Mouse (Mus musculus) cerebellum, adult 18-20 months (tissue): ENCODE measurements at regions not wholly inside any gene's neighbourhood (a gene's known extent, or its start where the extent isn't known, plus 50 kb on each side); places are given as distances from the start of the nearest gene placed in this dataset.

ENCODE experiments used
- DNase-seq, 2 experiments: peaks; one replicate each; pipeline ENCODE4 v3.0.0; 2021

DNA sequence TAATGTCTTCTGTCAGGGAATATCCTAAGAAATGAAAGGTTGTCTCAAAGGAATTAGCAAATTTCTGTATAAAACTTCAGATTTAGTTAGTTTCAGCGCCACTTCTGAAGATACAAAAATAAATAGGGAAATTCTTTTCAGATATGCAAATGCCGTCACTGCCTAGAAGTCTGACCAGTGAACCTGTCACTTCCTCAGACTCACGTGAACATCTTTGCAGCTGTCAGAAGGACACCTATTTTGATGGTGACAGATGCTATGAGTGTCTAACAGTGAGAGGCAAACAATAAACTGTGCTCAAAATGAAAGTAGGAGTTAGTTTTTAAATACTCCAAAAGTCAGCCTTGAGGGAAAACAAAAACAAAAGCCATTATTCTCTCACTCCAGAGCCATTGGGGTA, 57.5 kb upstream of the Igf1r start:
- no peak for DNase-seq

DNA sequence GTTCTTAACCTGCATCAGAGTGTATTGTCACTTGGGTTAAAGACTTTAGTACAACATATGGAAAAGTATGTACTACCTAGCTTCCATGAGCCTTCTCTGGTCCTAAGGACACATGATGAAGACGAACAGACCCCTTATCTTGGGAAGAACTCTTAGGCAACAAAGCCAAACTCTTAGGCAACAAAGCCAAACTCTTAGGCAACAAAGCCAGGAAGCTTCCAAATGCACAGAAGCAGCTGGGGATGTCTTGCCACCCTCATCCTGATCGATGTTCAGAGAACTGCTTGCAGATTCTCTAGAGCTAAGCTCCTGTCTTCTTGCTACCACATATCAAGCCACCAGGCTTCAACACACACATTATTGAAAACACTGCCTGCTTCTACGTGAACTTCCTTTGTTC, 59.7 kb upstream of the Igf1r start:
- no peak for DNase-seq

- no peak for DNase-seq
These were observed 69.6 kb upstream of the Igf1r start for GRCm38 (mm10) chr7:67883040-67883439.

- DNase-seq = no peak
These were observed 70.0 kb upstream of the Igf1r start for GRCm38 (mm10) chr7:67882606-67883005.

DNA sequence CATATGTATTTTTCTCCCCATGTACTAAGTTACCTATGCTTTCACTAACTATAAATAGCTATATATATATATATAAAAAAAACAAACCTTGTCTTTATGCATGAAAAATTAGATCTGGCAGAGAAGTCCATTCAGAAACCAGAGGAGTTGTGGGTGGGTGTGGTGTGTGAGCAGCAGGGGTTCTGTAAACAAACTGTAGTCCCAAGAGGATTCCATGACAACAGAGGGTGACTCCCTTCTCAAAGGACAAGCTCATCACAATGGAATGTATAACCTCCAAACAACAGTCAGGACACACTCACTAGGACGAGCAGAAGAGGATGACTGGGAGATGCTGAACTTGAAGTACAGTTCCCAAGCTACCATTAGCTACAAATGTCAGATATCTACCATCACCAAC, 74.4 kb upstream of the Igf1r start:
- DNase-seq = no peak

DNA sequence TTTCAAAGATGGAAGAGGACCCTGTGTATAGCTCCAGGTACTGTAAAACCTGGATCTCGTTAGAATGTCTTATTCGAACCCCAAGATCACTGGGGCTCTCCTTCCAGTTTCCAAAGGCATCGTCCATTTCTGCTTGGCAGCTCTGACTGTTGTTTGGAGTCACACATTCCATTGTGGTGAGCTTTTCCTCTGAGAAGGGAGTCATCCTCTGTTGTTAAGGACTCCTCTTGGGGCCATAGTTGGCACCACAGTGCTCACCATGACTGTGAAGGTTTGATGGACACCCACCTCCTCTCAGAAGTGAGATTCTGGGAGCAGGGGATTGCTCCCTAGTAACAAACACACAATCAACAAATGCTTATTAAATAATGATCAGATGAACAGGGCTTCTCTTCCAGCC, 75.0 kb upstream of the Igf1r start:
- no peak for DNase-seq

DNA sequence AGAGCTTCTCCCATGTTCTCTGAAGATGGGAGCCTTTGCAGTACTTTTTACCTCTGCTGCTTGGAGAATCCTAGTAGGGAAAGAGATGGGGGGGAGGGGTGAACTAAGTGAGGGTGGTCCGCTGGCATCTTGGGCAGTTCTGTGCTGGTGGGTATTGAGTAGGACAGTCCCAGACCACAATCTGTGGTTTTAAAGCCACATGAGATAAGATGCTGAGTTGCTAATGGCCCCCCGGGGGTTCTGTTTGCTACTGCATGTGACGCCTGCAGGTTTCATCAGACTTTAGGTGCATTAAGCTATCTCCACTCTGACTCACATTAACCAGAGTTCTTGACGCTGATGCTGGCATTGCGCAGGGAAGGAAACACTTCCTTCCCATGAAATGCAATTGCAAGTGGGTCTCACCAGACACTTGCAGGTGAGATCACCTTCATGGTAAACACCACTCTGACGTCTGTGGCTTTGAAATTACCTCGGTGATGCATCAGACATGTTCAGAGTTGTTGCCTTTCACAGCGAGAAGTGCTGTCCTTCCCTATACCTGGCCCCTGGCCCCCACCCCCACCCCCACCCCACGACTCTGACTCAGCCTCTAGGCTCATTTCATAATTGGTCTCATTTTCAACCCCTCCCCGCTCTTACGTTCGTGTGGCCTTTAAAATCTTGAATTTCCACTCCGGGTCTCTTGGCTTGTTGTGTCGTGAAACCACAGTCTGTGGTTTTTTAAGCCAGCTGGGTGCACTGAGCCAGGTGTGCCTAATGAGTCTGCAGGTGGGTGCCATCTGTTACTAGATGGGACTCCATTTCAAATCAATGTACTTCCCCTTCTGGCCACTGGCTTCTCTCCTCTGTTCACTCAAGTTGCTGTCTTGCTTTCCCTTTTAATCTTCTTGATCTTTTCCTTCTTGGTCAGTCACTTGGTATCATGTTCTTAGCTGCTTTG, 94.8 kb upstream of the Synm start:
- DNase-seq = no peak

GRCm38 (mm10) chr7:67852859-67853258, 93.3 kb upstream of the Synm start:
- no peak for DNase-seq

DNA sequence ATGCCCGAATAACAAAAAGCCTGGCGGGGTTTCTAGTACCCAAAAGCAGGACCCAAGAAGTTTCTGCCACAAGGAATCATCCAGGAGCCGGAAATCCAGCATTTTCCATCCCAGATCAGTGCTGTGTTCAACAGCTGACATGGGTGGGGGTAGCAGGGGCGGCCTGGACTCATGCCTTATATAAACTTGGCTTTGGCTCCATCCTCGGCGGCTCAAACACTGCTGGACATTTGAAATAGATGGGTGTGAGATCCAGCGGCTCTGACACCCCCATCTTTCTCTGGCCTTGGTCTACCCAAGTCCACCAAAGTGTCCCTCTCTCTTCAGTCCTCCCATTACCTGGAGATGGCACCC, 89.9 kb upstream of the Synm start:
- DNase-seq = peak in 1 of 2 experiments; percentile 7

DNA sequence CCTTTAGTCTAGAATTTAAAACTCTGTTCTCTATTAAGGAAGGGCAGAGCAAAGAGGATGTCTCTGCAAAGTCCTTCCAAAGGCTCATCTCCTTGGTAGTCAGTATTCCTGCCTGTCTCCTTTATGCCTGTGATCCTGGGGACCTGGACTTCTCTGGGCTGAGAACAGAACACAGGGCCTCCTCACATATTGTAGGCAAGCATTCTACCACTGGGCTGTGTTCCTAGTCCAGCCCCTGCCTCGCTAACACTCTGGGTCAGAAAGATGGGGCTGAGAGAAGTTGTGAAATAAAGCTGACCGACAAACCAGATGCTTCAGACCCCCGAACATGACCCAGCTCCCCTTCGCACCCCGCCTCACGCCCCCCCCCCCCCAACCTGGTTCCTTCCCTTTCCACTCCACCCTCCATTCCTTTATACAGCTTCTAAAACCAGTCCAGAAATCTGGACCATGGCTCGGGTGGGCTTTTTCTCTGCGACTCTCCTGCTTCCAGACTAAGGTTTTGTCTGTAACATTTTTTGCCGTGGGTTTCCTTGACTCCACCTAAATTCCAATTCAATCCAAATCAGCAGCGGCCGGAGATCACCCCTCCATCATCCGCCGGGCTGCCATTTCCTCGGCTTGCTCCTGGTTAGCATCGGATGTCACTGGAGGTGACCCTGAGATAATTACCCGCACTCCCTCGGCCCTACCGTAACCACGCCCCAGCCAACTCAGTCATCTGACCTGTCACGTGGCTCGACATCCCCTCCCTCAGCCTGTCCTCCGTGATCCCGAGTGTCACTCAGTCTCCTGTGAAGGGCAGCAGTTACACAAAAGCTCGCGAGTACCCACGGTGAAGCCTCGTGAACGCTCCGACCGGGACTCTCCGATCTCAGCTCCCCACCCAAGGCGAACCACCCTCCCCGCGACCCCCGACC, 89.3 kb upstream of the Synm start:
- DNase-seq = peak; percentile 53 to 65

DNA sequence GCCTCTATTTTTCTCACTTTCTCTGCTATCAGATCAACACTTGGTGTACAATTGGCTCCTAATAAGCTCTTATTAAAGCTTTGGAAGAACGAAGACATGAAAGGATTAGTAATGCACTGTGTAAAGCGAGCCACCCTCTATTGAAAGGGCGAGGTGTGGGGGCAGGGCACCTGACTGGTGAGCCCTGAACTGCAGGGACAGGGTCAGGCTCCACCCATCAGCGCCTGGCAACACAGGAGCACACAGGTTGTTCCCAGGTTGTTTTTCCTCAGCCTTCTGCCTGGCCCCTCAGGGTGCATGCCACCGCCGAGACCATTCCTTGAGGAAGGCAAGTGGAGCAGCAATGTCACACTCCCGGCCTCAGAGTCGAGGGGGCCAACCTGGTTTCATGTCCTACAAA, 87.3 kb upstream of the Synm start:
- DNase-seq = no peak

- DNase-seq = no peak
These were observed 77.4 kb upstream of the Synm start for GRCm38 (mm10) chr7:67836984-67837383.

GRCm38 (mm10) chr7:67836117-67836949, 76.8 kb upstream of the Synm start:
- peak in 1 of 2 experiments; percentile 8 for DNase-seq

DNA sequence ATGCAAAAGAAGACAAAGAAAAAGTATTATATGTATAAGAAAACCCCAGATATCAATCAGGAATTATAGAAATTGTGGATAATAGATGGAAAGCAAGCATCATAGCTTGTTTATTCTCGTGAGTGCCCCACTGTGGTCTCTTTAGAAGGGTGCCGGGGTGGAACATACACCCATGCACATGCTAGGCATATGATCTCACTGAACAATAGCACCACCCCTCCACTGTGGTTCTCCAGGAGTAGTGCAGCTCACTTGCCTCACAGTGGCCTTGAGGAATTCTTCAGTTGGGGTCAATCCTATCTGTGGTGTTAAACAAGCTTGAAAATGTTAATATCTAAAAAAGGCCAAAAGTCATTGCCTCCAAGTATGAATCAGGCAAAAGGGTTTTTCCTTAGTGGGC, 72.2 kb upstream of the Synm start:
- no peak for DNase-seq

DNA sequence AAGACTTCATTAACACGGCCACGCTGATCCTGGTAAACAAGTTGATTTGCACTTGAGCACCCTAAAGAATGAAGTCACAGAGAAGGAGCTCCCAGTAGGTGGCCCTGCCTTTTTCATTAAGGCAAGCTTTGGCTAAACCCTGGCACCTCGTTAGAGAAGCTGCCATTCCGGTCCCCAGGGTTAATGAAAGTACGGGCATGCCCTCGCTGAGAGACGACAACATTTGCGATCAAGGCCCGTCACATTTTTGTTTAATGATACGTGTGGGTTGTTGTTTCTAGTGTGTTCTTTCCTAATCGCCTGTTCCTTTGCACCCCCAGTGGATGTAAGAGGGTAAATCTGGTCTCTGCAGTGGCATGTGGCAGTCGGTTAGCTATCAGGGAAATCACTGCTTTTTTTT, 67.8 kb upstream of the Synm start:
- no peak for DNase-seq

- DNase-seq = no peak
These were observed 67.4 kb upstream of the Synm start for GRCm38 (mm10) chr7:67826936-67827335.

DNA sequence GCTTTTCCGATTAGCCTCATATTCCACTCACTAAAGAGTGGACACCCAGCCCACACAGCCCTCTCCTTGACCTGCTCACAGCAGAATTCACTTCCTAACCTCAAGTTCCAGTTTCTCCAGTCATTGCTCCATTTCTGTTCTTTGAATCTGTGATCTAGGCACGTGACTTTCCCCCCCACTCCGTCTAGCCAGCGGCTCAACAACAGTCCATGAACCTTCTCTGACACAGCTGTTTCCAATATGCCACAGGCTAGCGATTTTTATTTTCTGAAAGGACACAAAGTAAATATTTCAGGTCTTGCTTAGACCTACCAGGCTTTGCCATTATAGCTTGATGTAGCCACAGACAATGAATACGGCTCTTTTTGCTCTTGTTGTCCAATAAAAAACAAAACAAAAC, 66.8 kb upstream of the Synm start:
- no peak for DNase-seq

- no peak for DNase-seq
These were observed 66.2 kb upstream of the Synm start for GRCm38 (mm10) chr7:67825636-67826280.

GRCm38 (mm10) chr7:67823943-67824645, 64.6 kb upstream of the Synm start:
- no peak for DNase-seq

- DNase-seq = no peak
These were observed 60.0 kb upstream of the Synm start for GRCm38 (mm10) chr7:67819551-67819950.

GRCm38 (mm10) chr7:67817556-67817955, 58.0 kb upstream of the Synm start:
- no peak for DNase-seq

- DNase-seq = no peak
These were observed 55.3 kb upstream of the Synm start for GRCm38 (mm10) chr7:67814861-67815260.
